Mouse (Mus musculus) limb, embryonic 12.5 days (tissue): ENCODE data around the gene Slc15a5. TPM values are rescaled to one million over a fixed set of nuclear protein-coding genes. Genes with fewer than 3 reads are reported as not detected.

Experiments used
- ATAC-seq: fragments of 200-750 bp; cut with Nextera tagmentation; 2 replicates; pipeline ENCODE4 v1.8.0; 2017; ENCODE audit warnings: low read depth, moderate TSS enrichment; ENCODE audit not compliant: insufficient number of reproducible peaks, insufficient read depth, low FRiP score, low TSS enrichment
- H3K27ac ChIP-seq: fragments of 300-500 bp; sonication (generic); 2 replicates; pipeline ENCODE4 v1.5.1; 2016; ENCODE audit warnings: mild to moderate bottlenecking, moderate library complexity
- H3K27me3 ChIP-seq: fragments of 300-500 bp; sonication (generic); 2 replicates; pipeline ENCODE4 v1.6.1; 2016; ENCODE audit warnings: mild to moderate bottlenecking, moderate library complexity
- H3K36me3 ChIP-seq: fragments of 300-500 bp; sonication (generic); 2 replicates; pipeline ENCODE4 v1.6.1; 2016; ENCODE audit warnings: mild to moderate bottlenecking, moderate library complexity
- H3K4me1 ChIP-seq: fragments of 300-500 bp; sonication (generic); replicated peaks from 2 replicates; pipeline ENCODE4 v1.6.1; 2016
- H3K4me2 ChIP-seq: fragments of 300-500 bp; sonication (generic); 2 replicates; pipeline ENCODE4 v1.6.1; 2016; ENCODE audit warnings: mild to moderate bottlenecking, moderate library complexity
- H3K4me3 ChIP-seq: fragments of 300-500 bp; sonication (generic); replicated peaks from 2 replicates; pipeline ENCODE4 v1.5.1; 2016; ENCODE audit warnings: mild to moderate bottlenecking
- H3K9ac ChIP-seq: fragments of 300-500 bp; sonication (generic); replicated peaks from 2 replicates; pipeline ENCODE4 v1.6.1; 2016; ENCODE audit warnings: mild to moderate bottlenecking, moderate library complexity
- H3K9me3 ChIP-seq: fragments of 300-500 bp; sonication (generic); 2 replicates; pipeline ENCODE4 v1.6.1; 2016; ENCODE audit warnings: mild to moderate bottlenecking, moderate library complexity
- WGBS: fragments of 180-500 bp; shearing (Covaris S2); methylation state at CpG from one replicate; pipeline ENCODE4 v1.1.7; 2016; 5-methylcytosine and 5-hydroxymethylcytosine counted together
- polyA plus RNA-seq: library from polyadenylated mRNA; unstranded; fragments of >200 nt; fragmentation: Nextera tagmentation; extraction: Ambion mirVana; gene quantifications from 2 replicates; pipeline ENCODE4 v1.2.1, GENCODE M21; 2016

Slc15a5 gene
- polyA plus RNA-seq, 1 experiment from 2014 or later = not detected

DNA sequence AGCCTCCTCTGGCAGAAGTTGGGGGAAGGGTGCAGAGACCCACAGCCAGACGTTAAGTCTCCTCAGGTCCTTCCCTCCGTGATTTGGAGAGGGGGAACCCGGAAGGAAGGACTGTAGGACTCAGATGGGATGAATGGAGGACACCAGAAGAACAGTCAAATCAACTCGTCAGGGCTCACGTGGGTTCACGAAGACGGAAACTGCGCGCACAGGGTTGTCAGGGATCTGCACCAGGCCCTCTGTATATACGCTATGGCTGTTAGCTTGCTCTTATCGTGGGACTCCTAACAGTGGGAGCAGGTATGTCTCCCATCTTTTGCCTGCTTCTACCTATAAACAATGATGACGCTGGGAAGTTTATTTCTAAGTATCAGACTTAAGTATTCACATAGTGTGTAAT lies 24.8 kb downstream of the Slc15a5 start:
- no peak for ATAC-seq
- no peaks in the 10 kb centered on the region for H3K9me3 ChIP-seq
- 87% methylated on average over 12 of the region's 12 CpGs for WGBS

DNA sequence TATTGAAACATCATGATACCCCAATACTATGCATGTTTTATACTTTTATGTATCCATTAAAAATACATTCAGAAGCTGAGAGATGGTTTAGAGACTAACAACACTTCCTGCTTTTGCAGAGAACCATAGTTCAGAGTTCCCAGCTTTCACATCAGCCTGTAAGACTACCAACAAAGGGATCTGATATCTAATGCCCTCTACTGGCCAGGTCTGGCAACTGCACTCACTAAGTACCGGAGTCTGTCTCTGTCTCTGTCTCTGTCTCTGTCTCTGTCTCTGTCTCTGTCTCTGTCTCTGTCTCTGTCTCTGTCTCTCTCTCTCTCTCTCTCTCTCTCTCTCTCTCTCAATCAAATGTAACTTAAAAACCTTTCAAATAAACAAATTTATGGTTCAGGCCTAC lies 25.6 kb downstream of the Slc15a5 start:
- no peaks in the 10 kb centered on the region for H3K9me3 ChIP-seq
- H3K27me3 ChIP-seq = no peaks in the 10 kb centered on the region
- H3K36me3 ChIP-seq = no peaks in the 10 kb centered on the region
- no peak overlapping the region for H3K4me3 ChIP-seq
- H3K27ac ChIP-seq = no peak overlapping the region
- no peak for ATAC-seq
- WGBS = 64% methylated on average over 1 of the region's 1 CpGs
- H3K9ac ChIP-seq = no peak overlapping the region
- no peak overlapping the region for H3K4me2 ChIP-seq
- H3K4me1 ChIP-seq = no peaks in the 10 kb centered on the region

More for the DNA sequence above, 24.8 kb downstream of the Slc15a5 start:
- Histone ChIP-seq H3K9ac (no peak overlapping the region), H3K4me2 (no peak overlapping the region), H3K4me1 (no peaks in the 10 kb centered on the region), H3K27me3 (no peaks in the 10 kb centered on the region), H3K4me3 (no peak overlapping the region), H3K27ac (no peak overlapping the region), H3K36me3 (no peaks in the 10 kb centered on the region)

DNA sequence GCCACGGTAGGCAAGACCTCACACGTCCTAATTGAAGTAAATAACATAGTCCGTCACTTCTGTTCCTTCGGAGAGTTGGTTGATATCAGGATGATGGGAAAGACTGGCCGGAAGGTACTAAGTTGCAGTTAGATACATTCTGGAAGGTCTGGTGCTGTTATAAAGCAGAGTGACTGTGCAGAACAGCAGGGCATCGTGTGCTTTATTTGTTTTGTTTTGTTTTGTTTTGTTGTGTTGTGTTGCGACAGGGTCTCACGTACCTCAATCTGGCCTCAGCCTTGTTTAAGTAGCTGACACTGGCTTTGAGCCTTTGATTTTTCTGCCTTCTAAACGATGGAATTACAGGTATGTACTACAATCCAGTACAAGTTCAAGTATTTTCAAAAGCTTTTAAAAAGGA lies 26.0 kb downstream of the Slc15a5 start:
- ATAC-seq = no peak
- 81% methylated on average over 9 of the region's 9 CpGs for WGBS

DNA sequence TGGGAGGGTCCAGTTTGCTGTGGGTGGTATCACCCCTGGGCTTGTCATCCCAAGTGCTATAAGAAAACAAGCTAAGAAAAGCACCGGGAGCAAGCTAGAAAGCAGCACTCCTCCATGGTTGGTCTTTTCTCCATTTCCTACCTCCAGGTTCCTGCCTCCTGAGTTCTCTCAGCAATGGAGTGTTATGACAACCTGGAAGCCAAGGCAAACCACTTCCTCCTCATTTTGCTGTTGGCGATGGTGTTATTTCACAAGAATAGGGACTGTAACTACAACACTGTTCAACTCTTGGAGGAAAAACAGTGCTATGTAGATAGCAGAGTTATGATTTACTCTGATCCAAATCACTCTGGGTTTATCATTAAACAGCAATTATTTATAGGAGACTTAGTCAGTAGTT lies 34.4 kb downstream of the Slc15a5 start:
- Histone ChIP-seq H3K4me3 (no peak overlapping the region), H3K4me1 (no peaks in the 10 kb centered on the region), H3K9ac (no peak overlapping the region), H3K27me3 (no peaks in the 10 kb centered on the region), H3K36me3 (no peaks in the 10 kb centered on the region), H3K27ac (no peak overlapping the region), H3K9me3 (peaks cover 9% of the 10 kb centered on the region; the same call in 1 of the 2 replicates), H3K4me2 (no peak overlapping the region)
- WGBS = 84% methylated on average over 2 of the region's 2 CpGs
- no peak for ATAC-seq

More for the DNA sequence above, 26.0 kb downstream of the Slc15a5 start:
- Histone ChIP-seq H3K27ac (no peak overlapping the region), H3K4me2 (no peak overlapping the region), H3K4me3 (no peak overlapping the region), H3K36me3 (no peaks in the 10 kb centered on the region), H3K9ac (no peak overlapping the region), H3K4me1 (no peaks in the 10 kb centered on the region), H3K27me3 (no peaks in the 10 kb centered on the region), H3K9me3 (no peaks in the 10 kb centered on the region)

DNA sequence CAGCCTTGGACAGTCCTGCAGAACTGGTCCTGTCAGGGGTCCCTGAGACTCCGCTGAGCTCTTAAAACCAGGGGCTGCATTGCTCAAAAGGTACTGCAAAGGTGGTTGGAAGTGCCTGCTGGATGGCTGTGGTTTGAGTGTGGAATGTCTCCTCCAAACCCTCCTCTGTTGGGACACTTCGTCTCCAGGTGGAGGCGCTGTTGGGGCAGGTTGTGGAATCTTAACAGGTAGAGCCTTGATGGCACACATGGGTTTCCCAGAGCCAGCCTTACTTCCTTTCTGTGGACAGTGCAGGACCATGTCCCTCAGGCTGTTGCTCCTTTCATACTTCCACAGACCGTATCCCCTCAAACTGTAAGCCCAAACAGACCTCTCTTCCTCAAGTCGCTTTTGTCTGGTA lies 36.8 kb downstream of the Slc15a5 start:
- Histone ChIP-seq H3K27ac (no peak overlapping the region), H3K27me3 (no peaks in the 10 kb centered on the region), H3K9ac (no peak overlapping the region), H3K4me1 (no peaks in the 10 kb centered on the region), H3K4me3 (no peak overlapping the region), H3K4me2 (no peak overlapping the region), H3K36me3 (no peaks in the 10 kb centered on the region), H3K9me3 (peaks cover 9% of the 10 kb centered on the region; the same call in 1 of the 2 replicates)
- no peak for ATAC-seq
- 94% methylated on average over 5 of the region's 5 CpGs for WGBS

DNA sequence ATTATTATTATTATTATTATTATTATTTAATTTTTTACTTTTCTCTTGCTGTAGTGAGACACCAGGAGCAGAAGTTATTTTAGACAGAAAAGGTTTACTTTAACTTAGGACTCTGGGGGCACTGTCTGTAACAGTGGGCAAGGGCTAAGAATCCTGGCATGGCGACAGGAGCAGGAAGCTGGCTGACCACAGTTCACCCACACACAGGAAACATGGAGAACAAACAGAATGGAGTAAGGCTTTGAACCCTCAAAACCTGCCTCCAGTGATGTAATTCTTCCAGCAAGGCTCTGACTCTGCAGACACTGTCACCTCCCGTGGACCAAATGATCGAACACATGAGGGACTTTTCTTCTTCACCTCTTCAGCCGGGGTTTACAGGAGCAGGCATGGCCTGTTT lies 37.9 kb downstream of the Slc15a5 start:
- Histone ChIP-seq H3K9me3 (peaks cover 13% of the 10 kb centered on the region; the same call in 1 of the 2 replicates), H3K27me3 (no peaks in the 10 kb centered on the region), H3K9ac (no peak overlapping the region), H3K4me1 (no peaks in the 10 kb centered on the region), H3K4me2 (no peak overlapping the region), H3K36me3 (no peaks in the 10 kb centered on the region), H3K4me3 (no peak overlapping the region), H3K27ac (no peak overlapping the region)
- ATAC-seq = no peak
- 91% methylated on average over 4 of the region's 4 CpGs for WGBS

DNA sequence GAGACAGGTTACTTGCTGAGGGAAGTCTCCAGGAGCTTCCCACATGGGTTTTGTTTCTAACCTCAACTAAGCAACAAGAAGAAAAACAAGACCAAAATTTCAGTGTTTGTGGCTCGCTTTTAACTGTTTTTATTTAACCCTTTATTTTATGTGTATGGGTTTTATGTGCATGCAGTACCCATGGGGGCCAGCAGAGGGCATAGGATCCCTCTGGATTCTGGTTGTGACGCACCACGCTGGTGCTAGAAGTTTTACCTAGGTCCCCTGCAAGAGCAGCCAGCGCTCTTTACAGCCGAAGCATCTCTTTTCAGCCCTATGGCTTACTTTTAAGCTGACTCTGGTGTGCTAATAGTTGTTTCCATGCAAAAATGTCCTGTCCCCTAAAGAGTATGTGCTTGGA lies 42.1 kb downstream of the Slc15a5 start:
- Histone ChIP-seq H3K9me3 (peaks cover 4% of the 10 kb centered on the region; the same call in 1 of the 2 replicates), H3K4me3 (no peak overlapping the region), H3K36me3 (no peaks in the 10 kb centered on the region), H3K4me1 (no peaks in the 10 kb centered on the region), H3K27ac (no peak overlapping the region), H3K4me2 (no peak overlapping the region), H3K9ac (no peak overlapping the region), H3K27me3 (no peaks in the 10 kb centered on the region)
- 89% methylated on average over 5 of the region's 5 CpGs for WGBS
- ATAC-seq = no peak

DNA sequence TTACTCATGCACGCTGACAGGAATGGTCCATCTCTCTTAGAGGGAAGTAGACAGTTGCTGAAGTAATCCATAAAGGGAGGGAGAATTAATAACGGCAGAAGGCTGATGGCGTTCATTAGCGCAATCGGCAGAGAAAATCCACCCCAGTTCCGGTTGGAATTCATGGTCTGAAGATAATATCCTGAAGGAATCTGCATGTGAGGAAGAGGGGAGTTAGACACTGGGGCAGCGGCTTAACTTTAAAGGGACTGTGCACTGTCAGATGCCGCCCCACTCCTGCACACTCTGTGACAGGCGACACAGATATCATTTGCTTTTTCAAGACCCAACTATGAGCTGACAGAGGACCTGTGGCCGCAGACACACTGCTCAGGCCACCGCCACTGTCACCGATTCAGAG lies 42.8 kb downstream of the Slc15a5 start:
- Histone ChIP-seq H3K9ac (no peak overlapping the region), H3K9me3 (peaks cover 4% of the 10 kb centered on the region; the same call in 1 of the 2 replicates), H3K36me3 (no peaks in the 10 kb centered on the region), H3K4me2 (no peak overlapping the region), H3K27me3 (no peaks in the 10 kb centered on the region), H3K4me1 (no peaks in the 10 kb centered on the region), H3K27ac (no peak overlapping the region), H3K4me3 (no peak overlapping the region)
- ATAC-seq = no peak
- WGBS = 90% methylated on average over 12 of the region's 12 CpGs

DNA sequence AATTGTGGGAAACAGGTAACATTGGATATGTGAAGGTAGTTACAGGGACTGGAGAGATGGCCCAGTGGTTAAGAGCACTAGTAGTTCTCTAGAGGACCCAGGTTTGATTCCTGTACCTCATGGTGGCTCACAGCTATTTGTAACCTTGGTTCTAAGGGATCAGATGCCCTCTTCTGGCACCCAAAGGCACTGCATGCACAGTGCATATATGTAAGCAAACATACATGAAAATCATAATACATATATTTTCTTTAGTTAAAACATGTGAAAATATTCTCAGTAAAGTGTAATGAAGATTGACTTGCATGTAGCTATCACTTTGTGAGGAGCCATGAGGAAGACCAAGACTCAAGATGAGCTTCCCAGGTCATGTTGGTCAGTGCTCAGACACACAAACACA lies 62.8 kb downstream of the Slc15a5 start:
- Histone ChIP-seq H3K4me1 (no peaks in the 10 kb centered on the region), H3K4me3 (no peak overlapping the region), H3K36me3 (no peaks in the 10 kb centered on the region), H3K9me3 (no peaks in the 10 kb centered on the region), H3K4me2 (no peak overlapping the region), H3K27me3 (no peaks in the 10 kb centered on the region), H3K9ac (no peak overlapping the region), H3K27ac (no peak overlapping the region)
- ATAC-seq = no peak

DNA sequence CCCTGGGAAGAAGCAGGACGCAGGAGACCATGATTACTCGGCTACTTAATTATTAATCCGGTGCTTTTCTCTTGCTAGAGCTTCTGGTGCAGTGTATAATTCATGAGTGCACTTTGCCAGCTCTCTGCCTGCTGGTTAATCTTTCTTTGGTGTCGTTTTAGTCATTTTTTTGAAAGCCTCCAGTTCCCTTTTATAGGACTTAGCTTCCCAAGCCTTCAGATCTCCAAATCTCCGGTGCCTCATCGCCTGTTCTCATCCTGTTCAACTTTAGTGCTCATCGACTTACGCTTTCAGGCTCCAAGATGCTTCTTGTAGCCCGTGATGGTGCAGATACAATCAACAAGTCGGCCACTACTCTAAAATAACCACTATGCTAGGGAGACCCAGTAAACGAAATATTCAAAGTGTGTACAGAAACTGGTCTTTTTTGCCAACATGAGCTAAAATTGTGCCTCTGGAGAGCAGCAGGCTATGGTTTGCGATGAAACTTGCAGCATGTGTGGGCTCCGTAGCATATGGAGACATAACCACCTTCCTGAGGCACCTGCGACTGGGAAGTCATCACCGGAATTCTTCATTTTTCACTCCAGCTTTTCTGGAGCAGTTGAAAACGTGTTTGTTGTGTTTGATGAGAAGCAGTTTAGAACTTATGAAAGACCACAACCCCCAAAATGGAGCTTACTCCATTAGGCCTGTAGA lies 64.6 kb downstream of the Slc15a5 start:
- no peak overlapping the region for H3K27ac ChIP-seq
- H3K36me3 ChIP-seq = no peaks in the 10 kb centered on the region
- no peak overlapping the region for H3K4me2 ChIP-seq
- no peaks in the 10 kb centered on the region for H3K27me3 ChIP-seq
- no peak for ATAC-seq
- WGBS = 89% methylated on average over 16 of the region's 16 CpGs
- H3K9me3 ChIP-seq = no peaks in the 10 kb centered on the region
- H3K9ac ChIP-seq = no peak overlapping the region
- no peak overlapping the region for H3K4me3 ChIP-seq
- no peaks in the 10 kb centered on the region for H3K4me1 ChIP-seq

DNA sequence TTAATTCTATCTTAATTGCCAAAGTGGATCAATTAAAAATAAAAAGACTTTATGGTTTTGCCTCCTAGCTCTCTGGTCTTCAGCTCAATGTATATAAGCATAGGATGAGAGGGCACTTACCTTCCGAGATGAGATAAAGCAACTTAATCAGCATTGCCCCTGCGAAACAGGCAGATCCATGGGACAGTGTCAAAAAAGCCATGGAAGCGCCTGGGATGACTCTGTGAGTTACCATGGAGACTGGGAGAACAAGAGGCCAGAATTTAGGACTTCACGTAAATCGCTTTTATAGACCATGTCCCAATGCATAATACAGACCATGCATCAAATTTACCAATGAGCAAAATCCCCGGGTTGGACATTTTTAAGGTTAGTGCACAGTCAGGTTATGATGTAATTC lies 67.8 kb downstream of the Slc15a5 start:
- no peak for ATAC-seq
- no peaks in the 10 kb centered on the region for H3K36me3 ChIP-seq
- 86% methylated on average over 6 of the region's 6 CpGs for WGBS
- no peaks in the 10 kb centered on the region for H3K9me3 ChIP-seq
- H3K4me1 ChIP-seq = no peaks in the 10 kb centered on the region
- H3K27me3 ChIP-seq = no peaks in the 10 kb centered on the region
- H3K27ac ChIP-seq = no peak overlapping the region
- H3K9ac ChIP-seq = no peak overlapping the region
- no peak overlapping the region for H3K4me2 ChIP-seq
- H3K4me3 ChIP-seq = no peak overlapping the region

DNA sequence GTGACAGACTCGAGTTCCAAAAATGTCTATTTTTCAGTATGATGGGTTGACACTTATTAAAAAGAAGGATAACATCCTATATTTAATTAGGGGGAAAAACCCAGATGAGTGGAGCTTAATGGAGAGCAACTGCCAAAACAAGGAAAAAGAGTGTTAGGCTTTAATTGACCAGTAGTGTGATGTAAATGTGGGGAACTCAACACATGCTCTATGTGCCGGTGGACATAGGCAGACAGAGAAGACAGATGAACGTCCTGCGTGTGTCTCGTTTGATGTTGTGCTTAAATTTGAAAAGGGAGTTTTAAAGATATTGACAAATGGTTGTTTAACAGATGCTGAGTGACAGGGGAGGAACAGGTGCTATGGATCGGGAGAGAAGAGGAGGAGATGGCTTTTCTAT lies 72.0 kb downstream of the Slc15a5 start:
- Histone ChIP-seq H3K27ac (no peak overlapping the region), H3K9me3 (no peaks in the 10 kb centered on the region), H3K4me3 (no peak overlapping the region), H3K27me3 (no peaks in the 10 kb centered on the region), H3K9ac (no peak overlapping the region), H3K36me3 (no peaks in the 10 kb centered on the region), H3K4me1 (no peaks in the 10 kb centered on the region), H3K4me2 (no peak overlapping the region)
- WGBS = 78% methylated on average over 6 of the region's 6 CpGs
- ATAC-seq = no peak
